Mouse (Mus musculus) gonadal fat pad, adult 2 months (tissue): ENCODE results near the gene Olfr830. TPM values are rescaled to one million over a fixed set of nuclear protein-coding genes. Genes with fewer than 3 reads are reported as not detected.
"Not testable (repeated sequence)": the region's sequence is repeated elsewhere in the genome, so short reads cannot be mapped to it uniquely, and the experiment has no call there.

ENCODE experiments used
- DNase-seq: peaks from one replicate; pipeline ENCODE4 v3.0.0-alpha.2; 2012; ENCODE audit warnings: low read depth
- polyA plus RNA-seq: library from polyadenylated mRNA; depleted of rRNA; stranded (reverse); fragments of >200 nt; gene quantifications from 2 replicates; pipeline ENCODE4 v1.2.3, GENCODE M21; 2012; rRNA removed

Gene Olfr830
- polyA plus RNA-seq, result not detected in 2 replicates

GRCm38 (mm10) chr9:18874393-18874792 is at the start of gene Olfr830:
TSS of gene Olfr830 (plus strand) at chr9:18874693.
- no peak for DNase-seq

- no peak for DNase-seq
These were observed 19.9 kb upstream of the Olfr830 start, which contains the start of gene Olfr829 for GRCm38 (mm10) chr9:18854633-18855032. TSS of gene Olfr829 (plus strand) at chr9:18854933.

GRCm38 (mm10) chr9:18907699-18908098 is 33.2 kb downstream of the Olfr830 start:
- DNase-seq, result not testable (repeated sequence)

- not testable (repeated sequence) for DNase-seq
These were observed 53.4 kb downstream of the Olfr830 start for GRCm38 (mm10) chr9:18927921-18928320.

Other genes starting within 250 kb of the Olfr830 start
- 1.7 and 2.8 TPM in 2 replicates for gene Muc16, start 200.2 kb upstream of the Olfr830 start, polyA plus RNA-seq
- not detected in 2 replicates for gene Olfr24, start 110.7 kb upstream of the Olfr830 start, polyA plus RNA-seq
- gene Olfr828, start 55.2 kb upstream of the Olfr830 start, polyA plus RNA-seq, result not detected in 2 replicates
- gene Olfr829, start 19.8 kb upstream of the Olfr830 start, polyA plus RNA-seq, result not detected in 2 replicates
- gene Olfr832, start 62.4 kb downstream of the Olfr830 start, polyA plus RNA-seq, result not detected in 2 replicates
- not detected in 2 replicates for gene Olfr834, start 113.3 kb downstream of the Olfr830 start, polyA plus RNA-seq
- gene Olfr835, start 158.0 kb downstream of the Olfr830 start, polyA plus RNA-seq, result not detected in 2 replicates
- not detected in 2 replicates for gene Olfr836, start 245.7 kb downstream of the Olfr830 start, polyA plus RNA-seq